Mouse (Mus musculus): Measurements from ENCODE around the gene Stap2. TPM values are rescaled to one million over a fixed set of nuclear protein-coding genes. Genes with fewer than 3 reads are reported as not detected.

Gene Stap2
- total RNA-seq, 1 experiment = 3.4 TPM

- Histone ChIP-seq H3K4me3 (ENCODE audit: insufficient read depth in 1 of 2, low read depth in 1 of 2, low read length in 2 of 2, poor library complexity in 1 of 2, severe bottlenecking in 1 of 2) (no peak overlapping the region), H3K9me3 (ENCODE audit: control insufficient read depth, insufficient read depth, low read depth, low read length) (no peaks in the 10 kb centered on the region), H3K27ac (ENCODE audit: insufficient read depth, low read depth, low read length, poor library complexity, severe bottlenecking) (no peak overlapping the region), H3K4me1 (ENCODE audit: control insufficient read depth in 2 of 2, insufficient read depth in 2 of 2, low read length in 2 of 2, poor library complexity in 1 of 2) (peaks cover 0 to 4% of the 10 kb centered on the region in 2 experiments; a peak in 2 of 4 replicates), H3K36me3 (ENCODE audit: control insufficient read depth, insufficient read depth, low read length, poor library complexity, severe bottlenecking) (peaks cover 27% of the 10 kb centered on the region), H3K9ac (ENCODE audit: insufficient read depth, low read depth, low read length, poor library complexity, severe bottlenecking) (no peak overlapping the region)
- no peak for DNase-seq (ENCODE audit: low read depth, low spot score)
- no peak for TF ChIP-seq ZC3H11A (IDR thresholded peaks at IDR 0.05; ENCODE audit: borderline replicate concordance, low read depth, low read length)
- no peak for TF ChIP-seq HCFC1 (IDR thresholded peaks at IDR 0.05; ENCODE audit: borderline replicate concordance, insufficient read depth, low read length)
- TF ChIP-seq ZNF384 (IDR thresholded peaks at IDR 0.05; ENCODE audit: low read depth, low read length) = no peak
- no peak for TF ChIP-seq CHD2 (IDR thresholded peaks at IDR 0.05; ENCODE audit: low read depth, low read length)
- no peak for TF ChIP-seq MAFK (IDR thresholded peaks at IDR 0.05; ENCODE audit: insufficient read depth, low read depth, low read length)
- in situ Hi-C loops (cut with MboI; ENCODE audit: low sequenced_read_pairs in 2 of 2, unreplicated experiment in 2 of 2) = no loop called here
Observed at GRCm38 (mm10) chr17:56011441-56011840, 6.1 kb upstream of the Stap2 start.

GRCm38 (mm10) chr17:56010681-56011080 lies 5.3 kb upstream of the Stap2 start:
- Histone ChIP-seq H3K4me1 (ENCODE audit: control insufficient read depth in 2 of 2, insufficient read depth in 2 of 2, low read length in 2 of 2, poor library complexity in 1 of 2) (peaks cover 0 to 4% of the 10 kb centered on the region in 2 experiments; a peak in 2 of 4 replicates), H3K36me3 (ENCODE audit: control insufficient read depth, insufficient read depth, low read length, poor library complexity, severe bottlenecking) (peaks cover 19% of the 10 kb centered on the region), H3K4me3 (ENCODE audit: insufficient read depth in 1 of 2, low read depth in 1 of 2, low read length in 2 of 2, poor library complexity in 1 of 2, severe bottlenecking in 1 of 2) (peak overlapping the region in 1 of 2 experiments; percentile 11; a peak in 1 of 4 replicates), H3K27ac (ENCODE audit: insufficient read depth, low read depth, low read length, poor library complexity, severe bottlenecking) (no peak overlapping the region), H3K9me3 (ENCODE audit: control insufficient read depth, insufficient read depth, low read depth, low read length) (no peaks in the 10 kb centered on the region), H3K9ac (ENCODE audit: insufficient read depth, low read depth, low read length, poor library complexity, severe bottlenecking) (no peak overlapping the region)
- in situ Hi-C loops (cut with MboI; ENCODE audit: low sequenced_read_pairs in 2 of 2, unreplicated experiment in 2 of 2) = no loop called here
- no peak for DNase-seq (ENCODE audit: low read depth, low spot score)
- no peak for TF ChIP-seq CHD2 (IDR thresholded peaks at IDR 0.05; ENCODE audit: low read depth, low read length)
- no peak for TF ChIP-seq HCFC1 (IDR thresholded peaks at IDR 0.05; ENCODE audit: borderline replicate concordance, insufficient read depth, low read length)
- TF ChIP-seq MAFK (IDR thresholded peaks at IDR 0.05; ENCODE audit: insufficient read depth, low read depth, low read length) = no peak
- TF ChIP-seq ZC3H11A (IDR thresholded peaks at IDR 0.05; ENCODE audit: borderline replicate concordance, low read depth, low read length) = no peak
- no peak for TF ChIP-seq ZNF384 (IDR thresholded peaks at IDR 0.05; ENCODE audit: low read depth, low read length)

- H3K9ac ChIP-seq (ENCODE audit: insufficient read depth, low read depth, low read length, poor library complexity, severe bottlenecking) = no peak overlapping the region
- no peak overlapping the region for H3K27ac ChIP-seq (ENCODE audit: insufficient read depth, low read depth, low read length, poor library complexity, severe bottlenecking)
- peaks cover 17% of the 10 kb centered on the region for H3K36me3 ChIP-seq (ENCODE audit: control insufficient read depth, insufficient read depth, low read length, poor library complexity, severe bottlenecking)
- no peak for DNase-seq (ENCODE audit: low read depth, low spot score)
- TF ChIP-seq MAFK (IDR thresholded peaks at IDR 0.05; ENCODE audit: insufficient read depth, low read depth, low read length) (no peak), HCFC1 (IDR thresholded peaks at IDR 0.05; ENCODE audit: borderline replicate concordance, insufficient read depth, low read length) (no peak), ZNF384 (IDR thresholded peaks at IDR 0.05; ENCODE audit: low read depth, low read length) (no peak), ZC3H11A (IDR thresholded peaks at IDR 0.05; ENCODE audit: borderline replicate concordance, low read depth, low read length) (no peak), CHD2 (IDR thresholded peaks at IDR 0.05; ENCODE audit: low read depth, low read length) (no peak)
- H3K9me3 ChIP-seq (ENCODE audit: control insufficient read depth, insufficient read depth, low read depth, low read length) = no peaks in the 10 kb centered on the region
- H3K4me3 ChIP-seq (ENCODE audit: insufficient read depth in 1 of 2, low read depth in 1 of 2, low read length in 2 of 2, poor library complexity in 1 of 2, severe bottlenecking in 1 of 2) = peak overlapping the region in 1 of 2 experiments; percentile 99; a peak in 3 of 4 replicates
- in situ Hi-C loops (cut with MboI; ENCODE audit: low sequenced_read_pairs in 2 of 2, unreplicated experiment in 2 of 2) = no loop called here
- peaks cover 0 to 5% of the 10 kb centered on the region in 2 experiments; a peak in 2 of 4 replicates for H3K4me1 ChIP-seq (ENCODE audit: control insufficient read depth in 2 of 2, insufficient read depth in 2 of 2, low read length in 2 of 2, poor library complexity in 1 of 2)
Observed at GRCm38 (mm10) chr17:56010255-56010654, 4.9 kb upstream of the Stap2 start.

- in situ Hi-C loops (cut with MboI; ENCODE audit: low sequenced_read_pairs in 2 of 2, unreplicated experiment in 2 of 2) = no loop called here
- H3K9me3 ChIP-seq (ENCODE audit: control insufficient read depth, insufficient read depth, low read depth, low read length) = no peaks in the 10 kb centered on the region
- H3K4me3 ChIP-seq (ENCODE audit: insufficient read depth in 1 of 2, low read depth in 1 of 2, low read length in 2 of 2, poor library complexity in 1 of 2, severe bottlenecking in 1 of 2) = peak overlapping the region; percentile 88 to 99
- H3K36me3 ChIP-seq (ENCODE audit: control insufficient read depth, insufficient read depth, low read length, poor library complexity, severe bottlenecking) = peaks cover 14% of the 10 kb centered on the region; the same call in 1 of the 2 replicates
- H3K4me1 ChIP-seq (ENCODE audit: control insufficient read depth in 2 of 2, insufficient read depth in 2 of 2, low read length in 2 of 2, poor library complexity in 1 of 2) = peaks cover 0 to 8% of the 10 kb centered on the region in 2 experiments; a peak in 2 of 4 replicates
- no peak for TF ChIP-seq MAFK (IDR thresholded peaks at IDR 0.05; ENCODE audit: insufficient read depth, low read depth, low read length)
- no peak for TF ChIP-seq ZC3H11A (IDR thresholded peaks at IDR 0.05; ENCODE audit: borderline replicate concordance, low read depth, low read length)
- no peak for TF ChIP-seq ZNF384 (IDR thresholded peaks at IDR 0.05; ENCODE audit: low read depth, low read length)
- no peak for TF ChIP-seq HCFC1 (IDR thresholded peaks at IDR 0.05; ENCODE audit: borderline replicate concordance, insufficient read depth, low read length)
- no peak for TF ChIP-seq CHD2 (IDR thresholded peaks at IDR 0.05; ENCODE audit: low read depth, low read length)
- DNase-seq (ENCODE audit: low read depth, low spot score) = no peak
- no peak overlapping the region for H3K27ac ChIP-seq (ENCODE audit: insufficient read depth, low read depth, low read length, poor library complexity, severe bottlenecking)
- peak overlapping the region; percentile 79; the same call in 1 of the 2 replicates for H3K9ac ChIP-seq (ENCODE audit: insufficient read depth, low read depth, low read length, poor library complexity, severe bottlenecking)
Observed at GRCm38 (mm10) chr17:56009962-56010240, 4.5 kb upstream of the Stap2 start.
